Mouse (Mus musculus) kidney, adult 2 months (tissue): Measurements from ENCODE around the gene Tpcn2.

Experiments
- CTCF ChIP-seq: fragments of 200-500 bp; conservative IDR thresholded peaks from 2 replicates; pipeline ENCODE4 v1.5.1; 2011; ENCODE audit warnings: low read depth, mild to moderate bottlenecking, control low read depth, low read length, moderate library complexity, mixed read lengths; ENCODE audit not compliant: insufficient read depth, insufficient read length
- POLR2A ChIP-seq: fragments of 200-500 bp; IDR thresholded peaks from one replicate; pipeline ENCODE4 v1.6.1; 2011; ENCODE audit warnings: low read depth, low read length, control low read depth

GRCm38 (mm10) chr7:145248911-145249310, 34.9 kb downstream of the Tpcn2 start:
- TF ChIP-seq POLR2A (no peak), CTCF (no peak)
